Mouse (Mus musculus) heart, embryonic 15.5 days (tissue): ENCODE measurements around the gene Zfyve1. TPM values are rescaled to one million over a fixed set of nuclear protein-coding genes. Genes with fewer than 3 reads are reported as not detected.

Experiments
- polyA plus RNA-seq: library from polyadenylated mRNA; unstranded; fragments of >200 nt; fragmentation: Nextera tagmentation; extraction: Ambion mirVana; gene quantifications from 2 replicates; pipeline ENCODE4 v1.2.1, GENCODE M21; 2015

Gene Zfyve1
- polyA plus RNA-seq, 1 experiment from 2014 or later: 13.9 TPM

Other genes starting within 250 kb of the Zfyve1 start
- 17.3 and 20.7 TPM in 2 replicates for gene Dpf3, start 109.5 kb downstream of the Zfyve1 start, polyA plus RNA-seq
- gene Dcaf4, start 76.8 kb downstream of the Zfyve1 start, polyA plus RNA-seq: 22.5 and 27.8 TPM in 2 replicates
- 156 and 157 TPM in 2 replicates for gene Rbm25, start 34.0 kb upstream of the Zfyve1 start, polyA plus RNA-seq
- 38.9 and 44.0 TPM in 2 replicates for gene Psen1, start 90.9 kb upstream of the Zfyve1 start, polyA plus RNA-seq
- gene Papln, start 166.4 kb upstream of the Zfyve1 start, polyA plus RNA-seq: 0.69 and 1.0 TPM in 2 replicates